8 mouse cellular contexts compared by ENCODE assay signal in the genomic region with DNA sequence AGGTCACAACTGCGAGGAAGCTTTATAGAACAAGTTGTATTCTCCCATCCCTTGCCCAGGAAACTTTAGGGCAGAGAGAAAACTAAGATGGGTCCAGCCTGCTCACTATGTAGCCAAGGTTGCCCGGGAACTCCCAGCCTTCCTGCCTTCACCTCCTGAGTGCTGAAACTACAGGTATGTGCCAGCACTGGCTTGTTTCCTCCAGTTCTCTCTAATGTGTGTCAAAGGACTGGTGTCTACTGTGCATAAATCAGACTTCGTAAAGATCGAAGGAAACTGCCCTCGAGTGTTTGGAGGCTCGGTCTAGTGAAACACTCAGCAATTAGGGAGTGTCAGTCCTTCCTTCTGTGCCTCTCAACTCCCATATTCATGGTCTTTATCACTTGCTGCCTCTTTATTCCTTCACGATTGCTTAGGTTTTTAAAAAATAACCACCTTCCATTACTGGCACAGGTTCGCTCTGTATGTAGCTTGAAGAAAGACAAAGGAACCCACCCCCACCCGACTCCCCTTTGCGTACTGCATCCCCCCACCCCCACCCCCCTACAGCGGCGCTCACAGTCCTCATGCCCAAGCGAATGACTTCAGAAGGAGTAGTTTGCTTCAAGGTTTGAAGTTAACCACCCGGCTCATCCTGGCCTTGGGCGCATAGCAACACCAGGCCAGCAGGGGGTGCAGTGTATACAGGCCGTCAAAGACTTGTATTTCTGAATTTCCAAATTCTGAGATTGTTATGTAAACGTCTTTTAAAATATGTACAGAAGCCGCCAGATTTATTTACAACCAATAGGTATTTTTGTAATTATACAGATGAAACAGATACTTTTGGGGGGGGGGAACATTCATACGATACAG. TPM values are rescaled to one million over a fixed set of nuclear protein-coding genes. Genes with fewer than 3 reads are reported as not detected.
DNase-seq lines count a peak whose midpoint lies in the region; ATAC-seq lines count a peak whose summit lies in the region.

No protein-coding gene starts in this region.

- H3K4me3 ChIP-seq in intestine, embryonic 16.5 days (ENCODE audit: low read length): no peak overlapping the region
- H3K4me3 ChIP-seq in midbrain, embryonic 10.5 days: no peak overlapping the region

- H3K9ac ChIP-seq in intestine, embryonic 16.5 days (ENCODE audit: low read depth, low read length): no peak overlapping the region

- peak; percentile 86 for DNase-seq in ZHBTc4 (ENCODE audit: low read depth, low spot score)
- peak; percentile 77 to 80 for DNase-seq in cerebellum, postnatal 4 days (ENCODE audit: low spot score in 2 of 2)
- DNase-seq in gastrocnemius, postnatal 36 days: peak; percentile 72 to 81
- peak; percentile 77 to 78 for DNase-seq in left cerebral cortex, postnatal 36 days (ENCODE audit: low spot score in 2 of 2)
- DNase-seq in midbrain, embryonic 10.5 days (ENCODE audit: low spot score): peak; percentile 56
- peak; percentile 61 for DNase-seq in skeletal muscle tissue, adult 2 months (ENCODE audit: low read depth, low spot score)

- 28% methylated on average over 19 of the region's 19 CpGs for WGBS in intestine, embryonic 16.5 days
- WGBS in midbrain, embryonic 10.5 days: 44% methylated on average over 19 of the region's 19 CpGs

- no peaks in the 10 kb centered on the region for H3K36me3 ChIP-seq in intestine, embryonic 16.5 days (ENCODE audit: control insufficient read depth, insufficient read depth, low read length)
- no peaks in the 10 kb centered on the region for H3K36me3 ChIP-seq in midbrain, embryonic 10.5 days

- H3K27me3 ChIP-seq in intestine, embryonic 16.5 days (replicated peaks; ENCODE audit: control insufficient read depth, insufficient read depth, low read length): no peaks in the 10 kb centered on the region
- H3K27me3 ChIP-seq in midbrain, embryonic 10.5 days (ENCODE audit: low read depth, poor library complexity, severe bottlenecking): no peaks in the 10 kb centered on the region

- peak; percentile 61 for ATAC-seq in intestine, embryonic 16.5 days
- ATAC-seq in erythroid progenitor cell, adult 5-6 weeks (replicated peaks; ENCODE audit: low FRiP score, poor library complexity, severe bottlenecking): no peak

- intact Hi-C loops in gastrocnemius, postnatal 36 days (cut with DNase I): loop anchor here (2.0 to 5.0 kb wide), 3 partner anchors 121 to 152 kb away; a partner anchor contains a TSS
- intact Hi-C loops in left cerebral cortex, postnatal 36 days (cut with DNase I): loop anchor here (2.0 to 5.0 kb wide), 4 partner anchors 56 to 1106 kb away; a partner anchor contains a TSS

- H3K27ac ChIP-seq in intestine, embryonic 16.5 days (ENCODE audit: low read length): no peak overlapping the region
- H3K27ac ChIP-seq in midbrain, embryonic 10.5 days (replicated peaks): no peak overlapping the region

- no peaks in the 10 kb centered on the region for H3K9me3 ChIP-seq in intestine, embryonic 16.5 days (ENCODE audit: control insufficient read depth, low read length)
- H3K9me3 ChIP-seq in midbrain, embryonic 10.5 days (replicated peaks): no peaks in the 10 kb centered on the region

- H3K4me2 ChIP-seq in intestine, embryonic 16.5 days (ENCODE audit: low read depth, low read length): 0 out of 2 replicates have a peak overlapping the region, but pooled peaks have one; percentile 43

- H3K4me1 ChIP-seq in intestine, embryonic 16.5 days (ENCODE audit: control insufficient read depth, insufficient read depth, low read length): no peaks in the 10 kb centered on the region
- H3K4me1 ChIP-seq in midbrain, embryonic 10.5 days: peaks cover 15% of the 10 kb centered on the region

RNA-seq across cellular contexts. Expression of a gene that starts 24.6 kb away (rescaled TPM):
- not detected for total RNA-seq in gastrocnemius, postnatal 36 days (2021)
- 0.55 and 1.3 TPM in 2 replicates for polyA plus RNA-seq in intestine, embryonic 16.5 days (2015; fragmentation: Nextera tagmentation; extraction: Ambion mirVana)
- under 1 TPM; 0.45 to 0.49 TPM for total RNA-seq in left cerebral cortex, postnatal 36 days (2021)
- polyA plus RNA-seq in midbrain, embryonic 10.5 days (2016; fragmentation: Nextera tagmentation; extraction: Ambion mirVana): 0.24 and 0.33 TPM in 2 replicates
- not detected in 2 replicates for total RNA-seq in erythroid progenitor cell, adult 5-6 weeks (2015; ENCODE audit: low replicate concordance)
- total RNA-seq in erythroid progenitor cell, adult 5-6 weeks (2017; ENCODE audit: low replicate concordance): not detected in 2 replicates

RNA-seq across cellular contexts. Expression of a gene that starts 25.7 kb away (rescaled TPM):
- not detected for total RNA-seq in gastrocnemius, postnatal 36 days (2021)
- not detected in 2 replicates for polyA plus RNA-seq in intestine, embryonic 16.5 days (2015; fragmentation: Nextera tagmentation; extraction: Ambion mirVana)
- total RNA-seq in left cerebral cortex, postnatal 36 days (2021): not detected
- 0.39 and 0.91 TPM in 2 replicates for polyA plus RNA-seq in midbrain, embryonic 10.5 days (2016; fragmentation: Nextera tagmentation; extraction: Ambion mirVana)
- total RNA-seq in erythroid progenitor cell, adult 5-6 weeks (2015; ENCODE audit: low replicate concordance): not detected in 2 replicates
- not detected in 2 replicates for total RNA-seq in erythroid progenitor cell, adult 5-6 weeks (2017; ENCODE audit: low replicate concordance)

RNA-seq across cellular contexts. Expression of a gene that starts 47.8 kb away (rescaled TPM):
- 10 to 100 TPM; 46.8 to 54.3 TPM for total RNA-seq in gastrocnemius, postnatal 36 days (2021)
- polyA plus RNA-seq in intestine, embryonic 16.5 days (2015; fragmentation: Nextera tagmentation; extraction: Ambion mirVana): 172 and 182 TPM in 2 replicates
- 10 to 100 TPM; 56.3 to 63.0 TPM for total RNA-seq in left cerebral cortex, postnatal 36 days (2021)
- polyA plus RNA-seq in midbrain, embryonic 10.5 days (2016; fragmentation: Nextera tagmentation; extraction: Ambion mirVana): 138 and 140 TPM in 2 replicates
- total RNA-seq in erythroid progenitor cell, adult 5-6 weeks (2015; ENCODE audit: low replicate concordance): 31.4 and 41.1 TPM in 2 replicates
- total RNA-seq in erythroid progenitor cell, adult 5-6 weeks (2017; ENCODE audit: low replicate concordance): 21.8 and 22.5 TPM in 2 replicates
